Mouse (Mus musculus): ENCODE data around the gene Cnst.

Cnst gene

GRCm38 (mm10) chr1:179598386-179598785 is 52.2 kb downstream of the Cnst start:
- DNase-seq: peak in 1 of 2 experiments; percentile 28

- no peak for DNase-seq
Measured at GRCm38 (mm10) chr1:179604526-179604925, 58.4 kb downstream of the Cnst start.

- DNase-seq: no peak
Measured at GRCm38 (mm10) chr1:179606004-179606723, 60.0 kb downstream of the Cnst start.

- no peak for DNase-seq
Measured at GRCm38 (mm10) chr1:179608521-179608920, 62.4 kb downstream of the Cnst start.

GRCm38 (mm10) chr1:179609724-179610505 is 63.7 kb downstream of the Cnst start:
- DNase-seq: peak; percentile 59 to 61

- DNase-seq: no peak
Measured at GRCm38 (mm10) chr1:179611182-179611581, 65.0 kb downstream of the Cnst start.

- no peak for DNase-seq
Measured at GRCm38 (mm10) chr1:179612418-179612817, 66.2 kb downstream of the Cnst start.

- no peak for DNase-seq
Measured at GRCm38 (mm10) chr1:179612986-179613505, 66.9 kb downstream of the Cnst start.

GRCm38 (mm10) chr1:179617426-179617825 is 71.3 kb downstream of the Cnst start:
- no peak for DNase-seq

- DNase-seq: no peak
Measured at GRCm38 (mm10) chr1:179622665-179623064, 76.5 kb downstream of the Cnst start.

GRCm38 (mm10) chr1:179623657-179624056 is 77.5 kb downstream of the Cnst start:
- DNase-seq: peak; percentile 62 to 63

GRCm38 (mm10) chr1:179624354-179624753 is 78.2 kb downstream of the Cnst start:
- DNase-seq: peak; percentile 69 to 79

- no peak for DNase-seq
Measured at GRCm38 (mm10) chr1:179627855-179628254, 81.7 kb downstream of the Cnst start.

- DNase-seq: no peak
Measured at GRCm38 (mm10) chr1:179628438-179629106, 82.4 kb downstream of the Cnst start.

- DNase-seq: no peak
Measured at GRCm38 (mm10) chr1:179629276-179629675, 83.1 kb downstream of the Cnst start.

- DNase-seq: no peak
Measured at GRCm38 (mm10) chr1:179632746-179633413, 86.7 kb downstream of the Cnst start.

GRCm38 (mm10) chr1:179633414-179633752 is 87.2 kb downstream of the Cnst start:
- DNase-seq: no peak

GRCm38 (mm10) chr1:179634159-179634558 is 88.0 kb downstream of the Cnst start:
- DNase-seq: no peak

- no peak for DNase-seq
Measured at GRCm38 (mm10) chr1:179642726-179643125, 96.6 kb downstream of the Cnst start.

- DNase-seq: no peak
Measured at GRCm38 (mm10) chr1:179644151-179644550, 98.0 kb downstream of the Cnst start.

GRCm38 (mm10) chr1:179645101-179645979 is 99.2 kb downstream of the Cnst start:
- peak; percentile 85 to 86 for DNase-seq

- no peak for DNase-seq
Measured at GRCm38 (mm10) chr1:179645980-179646268, 99.8 kb downstream of the Cnst start.

Measured in cerebellum, postnatal 36 days (tissue).